Mouse (Mus musculus) B cell, adult 2 months (primary cell): ENCODE measurements around the gene Gabbr2.

Source experiments
- DNase-seq, 2 experiments: peaks; one replicate each; pipeline ENCODE4 v3.0.0; 2022

Gabbr2 gene

GRCm38 (mm10) chr4:46858899-46859298 lies 132.8 kb downstream of the Gabbr2 start:
- DNase-seq = no peak

- no peak for DNase-seq
Observed at GRCm38 (mm10) chr4:46856145-46856544, 135.5 kb downstream of the Gabbr2 start.

- DNase-seq = no peak
Observed at GRCm38 (mm10) chr4:46854686-46855385, 136.8 kb downstream of the Gabbr2 start.

GRCm38 (mm10) chr4:46853852-46854460 lies 137.7 kb downstream of the Gabbr2 start:
- no peak for DNase-seq

- no peak for DNase-seq
Observed at GRCm38 (mm10) chr4:46847745-46848144, 143.9 kb downstream of the Gabbr2 start.

GRCm38 (mm10) chr4:46846396-46846795 lies 145.3 kb downstream of the Gabbr2 start:
- no peak for DNase-seq

GRCm38 (mm10) chr4:46844982-46845643 lies 146.6 kb downstream of the Gabbr2 start:
- DNase-seq = no peak

- DNase-seq = no peak
Observed at GRCm38 (mm10) chr4:46844567-46844966, 147.1 kb downstream of the Gabbr2 start.

- DNase-seq = no peak
Observed at GRCm38 (mm10) chr4:46842596-46842995, 149.1 kb downstream of the Gabbr2 start.

GRCm38 (mm10) chr4:46840146-46840545 lies 151.5 kb downstream of the Gabbr2 start:
- DNase-seq = no peak

- no peak for DNase-seq
Observed at GRCm38 (mm10) chr4:46837362-46837761, 154.3 kb downstream of the Gabbr2 start.

GRCm38 (mm10) chr4:46836065-46836464 lies 155.6 kb downstream of the Gabbr2 start:
- no peak for DNase-seq

GRCm38 (mm10) chr4:46835064-46835463 lies 156.6 kb downstream of the Gabbr2 start:
- no peak for DNase-seq

- DNase-seq = peak; percentile 41 to 49
Observed at GRCm38 (mm10) chr4:46832834-46833544, 158.7 kb downstream of the Gabbr2 start.

GRCm38 (mm10) chr4:46829656-46830055 lies 162.0 kb downstream of the Gabbr2 start:
- no peak for DNase-seq

- no peak for DNase-seq
Observed at GRCm38 (mm10) chr4:46828141-46828571, 163.5 kb downstream of the Gabbr2 start.

- no peak for DNase-seq
Observed at GRCm38 (mm10) chr4:46827471-46827870, 164.2 kb downstream of the Gabbr2 start.

GRCm38 (mm10) chr4:46825846-46826529 lies 165.7 kb downstream of the Gabbr2 start:
- DNase-seq = no peak

GRCm38 (mm10) chr4:46823738-46824137 lies 167.9 kb downstream of the Gabbr2 start:
- no peak for DNase-seq

GRCm38 (mm10) chr4:46821709-46822108 lies 170.0 kb downstream of the Gabbr2 start:
- DNase-seq = no peak

GRCm38 (mm10) chr4:46814954-46815353 lies 176.7 kb downstream of the Gabbr2 start:
- no peak for DNase-seq

- no peak for DNase-seq
Observed at GRCm38 (mm10) chr4:46814236-46814635, 177.4 kb downstream of the Gabbr2 start.

GRCm38 (mm10) chr4:46811165-46811564 lies 180.5 kb downstream of the Gabbr2 start:
- DNase-seq = no peak
